Mouse (Mus musculus): ENCODE data around the gene Rtkn2. TPM values are rescaled to one million over a fixed set of nuclear protein-coding genes. Genes with fewer than 3 reads are reported as not detected.

Rtkn2 gene
- polyA plus RNA-seq, 1 experiment from 2014 or later = 8.9 TPM

DNA sequence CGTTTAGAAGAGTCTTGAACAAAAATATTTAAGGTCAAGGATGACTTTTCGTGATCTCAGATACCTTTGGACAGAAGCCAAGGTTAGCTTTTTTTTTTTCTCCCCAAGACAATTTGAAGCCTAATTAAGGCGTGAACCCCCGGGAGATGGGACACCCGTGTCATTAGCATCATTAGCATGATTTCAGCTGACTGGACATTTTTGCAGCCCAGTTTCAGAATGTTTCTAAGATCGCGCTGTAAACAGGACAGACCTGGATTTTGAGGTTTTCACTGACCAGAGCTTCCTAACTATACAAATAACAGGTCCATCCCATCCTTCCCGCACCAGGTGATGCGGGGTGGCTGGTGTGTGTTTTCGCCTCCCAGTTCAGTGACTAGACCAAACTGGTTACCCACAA is 19.8 kb downstream of the Rtkn2 start:
- Histone ChIP-seq H3K9me3 (no peaks in the 10 kb centered on the region), H3K4me1 (replicated peaks) (peaks cover 3% of the 10 kb centered on the region; the same call in 1 of the 2 replicates), H3K9ac (replicated peaks) (no peak overlapping the region), H3K27ac (no peak overlapping the region), H3K27me3 (no peaks in the 10 kb centered on the region), H3K4me2 (replicated peaks) (no peak overlapping the region), H3K4me3 (replicated peaks) (no peak overlapping the region), H3K36me3 (no peaks in the 10 kb centered on the region)
- no peak for ATAC-seq
- 89% methylated on average over 10 of the region's 10 CpGs for WGBS

DNA sequence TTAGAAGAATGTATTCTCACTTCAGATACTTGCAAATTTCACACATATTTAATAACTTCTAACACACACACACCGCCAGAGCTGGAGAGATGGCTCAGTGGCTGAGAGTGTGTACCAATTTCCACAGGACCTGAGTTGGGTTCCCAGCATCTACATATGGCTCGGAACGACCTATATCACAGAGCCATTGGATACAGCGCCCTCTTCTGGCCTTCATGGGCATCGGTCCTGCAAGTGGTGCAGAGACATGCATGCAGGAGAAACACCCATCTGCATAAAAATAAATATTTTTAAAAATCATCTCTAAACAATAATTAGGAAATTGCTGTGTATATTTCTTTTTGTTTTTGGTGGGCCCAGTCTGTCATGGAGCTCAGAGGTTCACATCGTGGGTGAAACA is 22.1 kb downstream of the Rtkn2 start:
- H3K36me3 ChIP-seq = no peaks in the 10 kb centered on the region; the same call in 1 of the 2 replicates
- 0 out of 2 replicates have a peak, but pooled peaks cover 3% of the 10 kb centered on the region for H3K4me1 ChIP-seq (replicated peaks)
- WGBS = 93% methylated on average over 6 of the region's 6 CpGs
- H3K9me3 ChIP-seq = no peaks in the 10 kb centered on the region
- H3K4me3 ChIP-seq (replicated peaks) = no peak overlapping the region
- no peaks in the 10 kb centered on the region for H3K27me3 ChIP-seq
- no peak overlapping the region for H3K27ac ChIP-seq
- no peak overlapping the region for H3K4me2 ChIP-seq (replicated peaks)
- no peak for ATAC-seq
- H3K9ac ChIP-seq (replicated peaks) = no peak overlapping the region

GRCm38 (mm10) chr10:68003651-68004422 is 24.5 kb downstream of the Rtkn2 start:
- 87% methylated on average over 18 of the region's 18 CpGs for WGBS
- H3K27me3 ChIP-seq = no peaks in the 10 kb centered on the region
- no peak for ATAC-seq

DNA sequence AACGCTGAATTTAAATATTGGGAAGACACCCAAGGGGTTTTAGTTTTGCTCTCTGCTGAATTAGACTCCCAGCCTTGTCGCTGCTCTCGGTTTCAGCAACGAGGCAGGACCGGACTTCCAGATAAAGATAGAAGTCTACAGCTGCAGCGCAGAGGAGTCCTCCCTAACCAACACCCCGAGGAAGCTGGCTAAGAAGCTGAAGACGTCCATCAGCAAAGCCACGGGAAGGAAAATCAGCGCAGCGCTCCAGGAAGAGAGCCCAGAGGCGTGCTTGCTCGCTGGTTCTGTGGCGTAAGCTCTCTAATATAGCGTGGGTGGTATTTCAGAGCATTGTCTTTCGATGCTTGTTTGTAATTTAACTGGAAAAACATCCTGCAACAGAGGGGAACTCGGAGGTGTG is 26.0 kb downstream of the Rtkn2 start:
- WGBS = 90% methylated on average over 17 of the region's 17 CpGs
- ATAC-seq = no peak
- H3K27ac ChIP-seq = no peak overlapping the region
- H3K9ac ChIP-seq (replicated peaks) = no peak overlapping the region
- H3K36me3 ChIP-seq = peaks cover 4% of the 10 kb centered on the region; the same call in 1 of the 2 replicates
- no peak overlapping the region for H3K4me3 ChIP-seq (replicated peaks)
- H3K4me1 ChIP-seq (replicated peaks) = no peaks in the 10 kb centered on the region
- no peaks in the 10 kb centered on the region for H3K9me3 ChIP-seq
- no peak overlapping the region for H3K4me2 ChIP-seq (replicated peaks)
- no peaks in the 10 kb centered on the region for H3K27me3 ChIP-seq

More at GRCm38 (mm10) chr10:68003651-68004422, 24.5 kb downstream of the Rtkn2 start:
- Histone ChIP-seq H3K4me3 (replicated peaks) (no peak overlapping the region), H3K9me3 (no peaks in the 10 kb centered on the region), H3K4me2 (replicated peaks) (no peak overlapping the region), H3K36me3 (peaks cover 4% of the 10 kb centered on the region; the same call in 1 of the 2 replicates), H3K9ac (replicated peaks) (no peak overlapping the region), H3K27ac (no peak overlapping the region; the same call in 1 of the 2 replicates), H3K4me1 (replicated peaks) (no peaks in the 10 kb centered on the region)

- Histone ChIP-seq H3K4me3 (replicated peaks) (no peak overlapping the region), H3K9ac (replicated peaks) (no peak overlapping the region), H3K36me3 (peaks cover 13% of the 10 kb centered on the region), H3K4me2 (replicated peaks) (no peak overlapping the region), H3K4me1 (replicated peaks) (no peaks in the 10 kb centered on the region), H3K27me3 (no peaks in the 10 kb centered on the region), H3K9me3 (no peaks in the 10 kb centered on the region), H3K27ac (no peak overlapping the region)
- no peak for ATAC-seq
- 96% methylated on average over 11 of the region's 11 CpGs for WGBS
These were observed 27.1 kb downstream of the Rtkn2 start for GRCm38 (mm10) chr10:68006491-68006890.

GRCm38 (mm10) chr10:68007103-68007502 is 27.7 kb downstream of the Rtkn2 start:
- 96% methylated on average over 6 of the region's 6 CpGs for WGBS
- no peaks in the 10 kb centered on the region for H3K4me1 ChIP-seq (replicated peaks)
- H3K4me2 ChIP-seq (replicated peaks) = no peak overlapping the region
- H3K9me3 ChIP-seq = no peaks in the 10 kb centered on the region
- no peak overlapping the region for H3K9ac ChIP-seq (replicated peaks)
- no peak overlapping the region for H3K27ac ChIP-seq
- H3K4me3 ChIP-seq (replicated peaks) = no peak overlapping the region
- no peak for ATAC-seq
- peaks cover 19% of the 10 kb centered on the region for H3K36me3 ChIP-seq
- H3K27me3 ChIP-seq = no peaks in the 10 kb centered on the region

GRCm38 (mm10) chr10:68008198-68008955 is 29.0 kb downstream of the Rtkn2 start:
- ATAC-seq = no peak
- 91% methylated on average over 13 of the region's 13 CpGs for WGBS
- H3K27ac ChIP-seq = no peak overlapping the region
- peaks cover 23% of the 10 kb centered on the region for H3K36me3 ChIP-seq
- H3K27me3 ChIP-seq = no peaks in the 10 kb centered on the region
- H3K4me2 ChIP-seq (replicated peaks) = no peak overlapping the region
- no peaks in the 10 kb centered on the region for H3K4me1 ChIP-seq (replicated peaks)
- H3K9ac ChIP-seq (replicated peaks) = no peak overlapping the region
- H3K4me3 ChIP-seq (replicated peaks) = no peak overlapping the region
- no peaks in the 10 kb centered on the region for H3K9me3 ChIP-seq

DNA sequence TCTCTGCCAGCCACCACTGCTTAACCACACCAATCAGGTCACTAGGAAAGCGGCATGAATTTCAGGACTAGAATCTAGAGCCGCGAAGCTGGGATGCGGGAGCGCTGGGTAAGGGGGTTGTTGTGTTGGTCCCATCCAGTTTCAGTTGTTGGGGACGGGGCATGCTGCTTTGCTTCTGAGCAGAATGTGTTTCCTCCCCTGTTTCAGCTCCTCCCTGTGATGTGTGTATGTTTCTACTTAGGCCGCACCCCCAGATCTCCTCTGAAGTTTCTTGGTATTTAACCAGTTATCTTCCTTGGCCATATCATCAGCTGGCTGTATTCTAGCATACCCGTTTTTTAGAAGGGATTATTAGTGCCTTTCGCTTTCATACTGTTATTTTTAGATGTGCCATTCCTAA is 29.9 kb downstream of the Rtkn2 start:
- no peak for ATAC-seq
- WGBS = 96% methylated on average over 9 of the region's 9 CpGs
- Histone ChIP-seq H3K9ac (replicated peaks) (no peak overlapping the region), H3K9me3 (no peaks in the 10 kb centered on the region), H3K27me3 (no peaks in the 10 kb centered on the region), H3K4me2 (replicated peaks) (no peak overlapping the region), H3K36me3 (peaks cover 23% of the 10 kb centered on the region), H3K27ac (no peak overlapping the region), H3K4me3 (replicated peaks) (no peak overlapping the region), H3K4me1 (replicated peaks) (no peaks in the 10 kb centered on the region)

GRCm38 (mm10) chr10:68009867-68010266 is 30.5 kb downstream of the Rtkn2 start:
- Histone ChIP-seq H3K4me3 (replicated peaks) (no peak overlapping the region), H3K27me3 (no peaks in the 10 kb centered on the region), H3K27ac (no peak overlapping the region), H3K9me3 (no peaks in the 10 kb centered on the region), H3K9ac (replicated peaks) (no peak overlapping the region), H3K4me2 (replicated peaks) (no peak overlapping the region), H3K36me3 (peaks cover 23% of the 10 kb centered on the region), H3K4me1 (replicated peaks) (no peaks in the 10 kb centered on the region)
- WGBS = 98% methylated on average over 7 of the region's 7 CpGs
- ATAC-seq = no peak

- Histone ChIP-seq H3K9ac (replicated peaks) (no peak overlapping the region), H3K27me3 (no peaks in the 10 kb centered on the region), H3K9me3 (no peaks in the 10 kb centered on the region), H3K27ac (no peak overlapping the region), H3K4me3 (replicated peaks) (no peak overlapping the region), H3K4me1 (replicated peaks) (no peaks in the 10 kb centered on the region), H3K36me3 (peaks cover 20% of the 10 kb centered on the region), H3K4me2 (replicated peaks) (no peak overlapping the region)
- ATAC-seq = no peak
- WGBS = 78% methylated on average over 2 of the region's 2 CpGs
These were observed 33.8 kb downstream of the Rtkn2 start for GRCm38 (mm10) chr10:68013137-68013536.

DNA sequence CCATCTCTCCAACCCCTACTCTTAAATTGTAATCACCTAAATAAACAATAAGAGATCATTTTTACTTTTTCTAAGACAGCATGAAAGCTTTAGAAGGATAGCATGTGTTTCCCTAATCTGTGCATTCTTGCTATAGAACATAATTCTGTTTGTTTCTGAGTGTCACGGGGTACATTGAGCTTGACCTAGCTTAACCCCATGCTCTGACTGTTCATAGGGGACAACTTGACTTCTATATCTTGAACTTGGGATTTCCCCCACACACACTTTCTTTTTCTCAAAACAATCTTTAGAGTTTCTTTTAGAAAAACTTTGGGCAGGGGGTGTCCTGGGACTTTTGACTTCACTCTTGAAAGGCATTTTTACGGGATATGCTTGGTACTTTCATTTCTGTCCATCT is 41.4 kb downstream of the Rtkn2 start:
- H3K27ac ChIP-seq = no peak overlapping the region
- no peak for ATAC-seq
- no peaks in the 10 kb centered on the region for H3K9me3 ChIP-seq
- peaks cover 10% of the 10 kb centered on the region for H3K36me3 ChIP-seq
- H3K27me3 ChIP-seq = no peaks in the 10 kb centered on the region
- H3K4me1 ChIP-seq (replicated peaks) = no peaks in the 10 kb centered on the region
- no peak overlapping the region for H3K4me2 ChIP-seq (replicated peaks)
- no peak overlapping the region for H3K4me3 ChIP-seq (replicated peaks)
- no peak overlapping the region for H3K9ac ChIP-seq (replicated peaks)
- 99% methylated on average over 2 of the region's 2 CpGs for WGBS

- Histone ChIP-seq H3K9ac (replicated peaks) (no peak overlapping the region), H3K4me2 (replicated peaks) (no peak overlapping the region), H3K36me3 (peaks cover 6% of the 10 kb centered on the region; the same call in 1 of the 2 replicates), H3K9me3 (no peaks in the 10 kb centered on the region), H3K4me3 (replicated peaks) (no peak overlapping the region), H3K27ac (no peak overlapping the region; the same call in 1 of the 2 replicates), H3K4me1 (replicated peaks) (no peaks in the 10 kb centered on the region), H3K27me3 (no peaks in the 10 kb centered on the region)
- WGBS = 80% methylated on average over 3 of the region's 3 CpGs
- no peak for ATAC-seq
These were observed 46.3 kb downstream of the Rtkn2 start for GRCm38 (mm10) chr10:68025660-68026059.

All from midbrain, embryonic 13.5 days (tissue).